Mouse (Mus musculus): Measurements from ENCODE around the gene Slc22a8. TPM values are rescaled to one million over a fixed set of nuclear protein-coding genes. Genes with fewer than 3 reads are reported as not detected.

Gene Slc22a8
- polyA plus RNA-seq, 1 experiment from 2014 or later: not detected

- no peak overlapping the region for H3K4me2 ChIP-seq
- H3K9me3 ChIP-seq (ENCODE audit: low read depth, low read length): no peaks in the 10 kb centered on the region
- TF ChIP-seq CTCF (IDR thresholded peaks at IDR 0.05; ENCODE audit: low read depth): no peak
- WGBS: 72% methylated on average over 8 of the region's 8 CpGs
- DNase-seq (no peak), ATAC-seq (ENCODE audit: insufficient read depth) (no peak)
- no peak overlapping the region for H3K27ac ChIP-seq (ENCODE audit: low read depth)
- no peaks in the 10 kb centered on the region for H3K36me3 ChIP-seq (ENCODE audit: insufficient read depth)
- H3K4me1 ChIP-seq (ENCODE audit: insufficient read depth): no peaks in the 10 kb centered on the region
- no peak overlapping the region for H3K9ac ChIP-seq
- no peak overlapping the region for H3K4me3 ChIP-seq (ENCODE audit: low read depth, low read length)
- no peaks in the 10 kb centered on the region for H3K27me3 ChIP-seq (ENCODE audit: insufficient read depth, low read length)
These were observed 20.5 kb downstream of the Slc22a8 start for GRCm38 (mm10) chr19:8611358-8612123.

GRCm38 (mm10) chr19:8613111-8613510, 22.1 kb downstream of the Slc22a8 start:
- 70% methylated on average over 2 of the region's 2 CpGs for WGBS

GRCm38 (mm10) chr19:8614343-8614742, 23.3 kb downstream of the Slc22a8 start:
- TF ChIP-seq CTCF (IDR thresholded peaks at IDR 0.05; ENCODE audit: low read depth): no peak

More at GRCm38 (mm10) chr19:8613111-8613510, 22.1 kb downstream of the Slc22a8 start:
- no peaks in the 10 kb centered on the region for H3K4me1 ChIP-seq (ENCODE audit: insufficient read depth)
- H3K9me3 ChIP-seq (ENCODE audit: low read depth, low read length): no peaks in the 10 kb centered on the region
- H3K36me3 ChIP-seq (ENCODE audit: insufficient read depth): no peaks in the 10 kb centered on the region
- H3K4me3 ChIP-seq (ENCODE audit: low read depth, low read length): no peak overlapping the region
- DNase-seq (no peak), ATAC-seq (ENCODE audit: insufficient read depth) (no peak)
- H3K4me2 ChIP-seq: no peak overlapping the region
- no peak overlapping the region for H3K27ac ChIP-seq (ENCODE audit: low read depth)
- no peak overlapping the region for H3K9ac ChIP-seq
- TF ChIP-seq CTCF (IDR thresholded peaks at IDR 0.05; ENCODE audit: low read depth): no peak
- H3K27me3 ChIP-seq (ENCODE audit: insufficient read depth, low read length): no peaks in the 10 kb centered on the region

GRCm38 (mm10) chr19:8616314-8616713, 25.3 kb downstream of the Slc22a8 start:
- H3K27me3 ChIP-seq (ENCODE audit: insufficient read depth, low read length): no peaks in the 10 kb centered on the region
- no peaks in the 10 kb centered on the region for H3K9me3 ChIP-seq (ENCODE audit: low read depth, low read length)
- H3K9ac ChIP-seq: no peak overlapping the region
- no peak overlapping the region for H3K27ac ChIP-seq (ENCODE audit: low read depth)
- H3K36me3 ChIP-seq (ENCODE audit: insufficient read depth): no peaks in the 10 kb centered on the region
- H3K4me1 ChIP-seq (ENCODE audit: insufficient read depth): no peaks in the 10 kb centered on the region
- no peak for TF ChIP-seq CTCF (IDR thresholded peaks at IDR 0.05; ENCODE audit: low read depth)
- ATAC-seq (ENCODE audit: insufficient read depth): no peak
- no peak overlapping the region for H3K4me2 ChIP-seq
- H3K4me3 ChIP-seq (ENCODE audit: low read depth, low read length): no peak overlapping the region
- DNase-seq: no peak
- WGBS: 47% methylated on average over 4 of the region's 4 CpGs

More at GRCm38 (mm10) chr19:8614343-8614742, 23.3 kb downstream of the Slc22a8 start:
- H3K4me1 ChIP-seq (ENCODE audit: insufficient read depth): no peaks in the 10 kb centered on the region
- WGBS: 20% methylated on average over 2 of the region's 2 CpGs
- H3K9me3 ChIP-seq (ENCODE audit: low read depth, low read length): no peaks in the 10 kb centered on the region
- no peak overlapping the region for H3K4me3 ChIP-seq (ENCODE audit: low read depth, low read length)
- no peak overlapping the region for H3K9ac ChIP-seq
- H3K27me3 ChIP-seq (ENCODE audit: insufficient read depth, low read length): no peaks in the 10 kb centered on the region
- DNase-seq: no peak
- no peak overlapping the region for H3K27ac ChIP-seq (ENCODE audit: low read depth)
- no peak for ATAC-seq (ENCODE audit: insufficient read depth)
- no peak overlapping the region for H3K4me2 ChIP-seq
- H3K36me3 ChIP-seq (ENCODE audit: insufficient read depth): no peaks in the 10 kb centered on the region

GRCm38 (mm10) chr19:8617904-8618303, 26.9 kb downstream of the Slc22a8 start, which contains the start of gene Slc22a6:
TSS of gene Slc22a6 (plus strand) at chr19:8618039.
- no peak within 1 kb of the TSS for H3K9ac ChIP-seq
- H3K4me2 ChIP-seq: no peak within 1 kb of the TSS
- H3K4me1 ChIP-seq (ENCODE audit: insufficient read depth): no peaks in the 10 kb centered on the region
- H3K27me3 ChIP-seq (ENCODE audit: insufficient read depth, low read length): no peaks in the 10 kb centered on the region
- no peak for TF ChIP-seq CTCF (IDR thresholded peaks at IDR 0.05; ENCODE audit: low read depth)
- H3K36me3 ChIP-seq (ENCODE audit: insufficient read depth): no peaks in the 10 kb centered on the region
- no peak within 1 kb of the TSS for H3K4me3 ChIP-seq (ENCODE audit: low read depth, low read length)
- WGBS: 14% methylated on average over 7 of the region's 7 CpGs
- no peaks in the 10 kb centered on the region for H3K9me3 ChIP-seq (ENCODE audit: low read depth, low read length)
- H3K27ac ChIP-seq (ENCODE audit: low read depth): no peak within 1 kb of the TSS
- DNase-seq: no peak
- no peak for ATAC-seq (ENCODE audit: insufficient read depth)

GRCm38 (mm10) chr19:8621098-8621497, 30.0 kb downstream of the Slc22a8 start:
- ATAC-seq (ENCODE audit: insufficient read depth) (no peak), DNase-seq (no peak)
- no peaks in the 10 kb centered on the region for H3K9me3 ChIP-seq (ENCODE audit: low read depth, low read length)
- TF ChIP-seq CTCF (IDR thresholded peaks at IDR 0.05; ENCODE audit: low read depth): peak; percentile 13; the same call in 1 of the 2 replicates
- no peak overlapping the region for H3K27ac ChIP-seq (ENCODE audit: low read depth)
- H3K4me2 ChIP-seq: no peak overlapping the region
- H3K36me3 ChIP-seq (ENCODE audit: insufficient read depth): no peaks in the 10 kb centered on the region
- no peak overlapping the region for H3K4me3 ChIP-seq (ENCODE audit: low read depth, low read length)
- H3K9ac ChIP-seq: no peak overlapping the region
- H3K27me3 ChIP-seq (ENCODE audit: insufficient read depth, low read length): no peaks in the 10 kb centered on the region
- H3K4me1 ChIP-seq (ENCODE audit: insufficient read depth): no peaks in the 10 kb centered on the region
- 87% methylated on average over 7 of the region's 7 CpGs for WGBS

- Histone ChIP-seq H3K9ac (no peak overlapping the region), H3K27me3 (ENCODE audit: insufficient read depth, low read length) (no peaks in the 10 kb centered on the region), H3K27ac (ENCODE audit: low read depth) (no peak overlapping the region), H3K9me3 (ENCODE audit: low read depth, low read length) (no peaks in the 10 kb centered on the region), H3K4me1 (ENCODE audit: insufficient read depth) (no peaks in the 10 kb centered on the region), H3K4me2 (no peak overlapping the region), H3K36me3 (ENCODE audit: insufficient read depth) (no peaks in the 10 kb centered on the region), H3K4me3 (ENCODE audit: low read depth, low read length) (no peak overlapping the region)
- no peak for TF ChIP-seq CTCF (IDR thresholded peaks at IDR 0.05; ENCODE audit: low read depth)
- ATAC-seq (ENCODE audit: insufficient read depth): no peak
- 73% methylated on average over 2 of the region's 2 CpGs for WGBS
- no peak for DNase-seq
These were observed 39.2 kb downstream of the Slc22a8 start for GRCm38 (mm10) chr19:8630249-8630648.
